Mouse (Mus musculus) myocyte (in vitro differentiated cells): ENCODE data around the gene Nes. TPM values are rescaled to one million over a fixed set of nuclear protein-coding genes. Genes with fewer than 3 reads are reported as not detected.

Experiments
- H3K27me3 ChIP-seq: one replicate; pipeline ENCODE4 v1.6.1; 2011; ENCODE audit not compliant: control insufficient read depth, insufficient read depth, insufficient read length
- H3K36me3 ChIP-seq: one replicate; pipeline ENCODE4 v1.6.1; 2011; ENCODE audit not compliant: control insufficient read depth, insufficient read depth
- H3K4me2 ChIP-seq: one replicate; pipeline ENCODE4 v1.6.1; 2011; ENCODE audit warnings: low read depth, control low read depth
- H3K4me3 ChIP-seq: one replicate; pipeline ENCODE4 v1.5.1; 2011; ENCODE audit warnings: mild to moderate bottlenecking, control low read depth, moderate library complexity
- H3K79me2 ChIP-seq: one replicate; pipeline ENCODE4 v1.6.1; 2011; ENCODE audit not compliant: control insufficient read depth, insufficient read depth
- H3ac ChIP-seq: one replicate; pipeline ENCODE4 v1.6.1; 2011; ENCODE audit not compliant: control insufficient read depth, insufficient read length
- CEBPB ChIP-seq: IDR thresholded peaks from 2 replicates; pipeline ENCODE4 v1.6.1; 2011; ENCODE audit warnings: mild to moderate bottlenecking, moderate library complexity; ENCODE audit not compliant: poor library complexity, insufficient read depth, severe bottlenecking
- E2F4 ChIP-seq: IDR thresholded peaks from one replicate; pipeline ENCODE4 v1.6.1; 2011; ENCODE audit warnings: mild to moderate bottlenecking, control low read depth, moderate library complexity; ENCODE audit not compliant: insufficient read depth
- MAX ChIP-seq: IDR thresholded peaks from one replicate; pipeline ENCODE4 v1.6.1; 2011; ENCODE audit warnings: low read depth, mild to moderate bottlenecking, control low read depth
- MYOD1 ChIP-seq, 3 experiments: IDR thresholded peaks; one replicate each; pipeline ENCODE4 v1.6.1; 2011; ENCODE audit warnings: control low read depth in 2 of 3, low read depth in 2 of 3, mild to moderate bottlenecking in 2 of 3, moderate library complexity in 1 of 3; ENCODE audit not compliant: insufficient read length in 2 of 3, control insufficient read depth in 1 of 3
- MYOG ChIP-seq, 3 experiments: IDR thresholded peaks; one replicate each; pipeline ENCODE4 v1.6.1; 2011; ENCODE audit warnings: control low read depth in 2 of 3, low read depth in 2 of 3, mild to moderate bottlenecking in 2 of 3; ENCODE audit not compliant: insufficient read length in 2 of 3, control insufficient read depth in 1 of 3, insufficient read depth in 1 of 3
- POLR2A ChIP-seq: IDR thresholded peaks from one replicate; pipeline ENCODE4 v1.6.1; 2011; ENCODE audit warnings: low read depth, mild to moderate bottlenecking, control low read depth, moderate library complexity; ENCODE audit not compliant: insufficient read length
- POLR2AphosphoS2 ChIP-seq: IDR thresholded peaks from one replicate; pipeline ENCODE4 v1.6.1; 2011; ENCODE audit warnings: low read depth, control low read depth; ENCODE audit not compliant: insufficient read length
- REST ChIP-seq: IDR thresholded peaks from one replicate; pipeline ENCODE4 v1.6.1; 2011; ENCODE audit warnings: mild to moderate bottlenecking, control low read depth, moderate library complexity; ENCODE audit not compliant: insufficient read depth, insufficient read length
- TCF12 ChIP-seq: IDR thresholded peaks from one replicate; pipeline ENCODE4 v1.6.1; 2011; ENCODE audit warnings: mild to moderate bottlenecking, control low read depth; ENCODE audit not compliant: poor library complexity, insufficient read depth, severe bottlenecking
- TCF3 ChIP-seq: IDR thresholded peaks from one replicate; pipeline ENCODE4 v1.6.1; 2011; ENCODE audit warnings: low read depth, control low read depth; ENCODE audit not compliant: insufficient read length
- USF1 ChIP-seq: IDR thresholded peaks from one replicate; pipeline ENCODE4 v1.6.1; 2011; ENCODE audit warnings: low read depth, mild to moderate bottlenecking, control low read depth, moderate library complexity
- polyA plus RNA-seq: library from polyadenylated mRNA; unstranded; fragments of >200 nt; fragmentation: generic; extraction: Trizol; gene quantifications from one replicate; pipeline ENCODE4 v1.2.1, GENCODE M21; 2012; ENCODE audit warnings: missing spikeins

Nes gene
- polyA plus RNA-seq, 1 experiment = 268 TPM

DNA sequence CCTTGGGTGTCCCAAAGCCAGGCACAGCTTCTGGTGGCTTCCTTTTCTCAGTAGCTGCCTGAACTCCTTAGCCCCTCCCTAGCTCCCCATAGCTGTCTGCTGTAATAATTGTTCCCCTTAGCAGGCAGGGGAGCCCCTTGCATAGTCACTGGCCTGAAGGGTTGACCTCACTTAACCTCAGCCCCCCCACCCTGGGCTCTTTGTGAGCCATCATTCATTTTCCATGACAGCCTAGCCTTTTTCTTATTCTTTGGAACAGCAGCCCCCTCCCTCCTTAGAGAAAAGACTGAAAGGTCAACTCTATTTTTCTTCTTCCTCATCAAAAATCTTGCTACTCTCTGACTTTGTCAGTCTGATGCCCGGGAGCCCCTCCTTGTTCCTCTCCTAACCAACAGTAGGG is 11.9 kb upstream of the Nes start:
- no peak overlapping the region for H3ac ChIP-seq
- TF ChIP-seq POLR2AphosphoS2 = no peak
- no peaks in the 10 kb centered on the region for H3K27me3 ChIP-seq
- H3K4me2 ChIP-seq = peak overlapping the region; percentile 88
- H3K4me3 ChIP-seq = no peak overlapping the region
- no peaks in the 10 kb centered on the region for H3K79me2 ChIP-seq
- H3K36me3 ChIP-seq = no peaks in the 10 kb centered on the region

DNA sequence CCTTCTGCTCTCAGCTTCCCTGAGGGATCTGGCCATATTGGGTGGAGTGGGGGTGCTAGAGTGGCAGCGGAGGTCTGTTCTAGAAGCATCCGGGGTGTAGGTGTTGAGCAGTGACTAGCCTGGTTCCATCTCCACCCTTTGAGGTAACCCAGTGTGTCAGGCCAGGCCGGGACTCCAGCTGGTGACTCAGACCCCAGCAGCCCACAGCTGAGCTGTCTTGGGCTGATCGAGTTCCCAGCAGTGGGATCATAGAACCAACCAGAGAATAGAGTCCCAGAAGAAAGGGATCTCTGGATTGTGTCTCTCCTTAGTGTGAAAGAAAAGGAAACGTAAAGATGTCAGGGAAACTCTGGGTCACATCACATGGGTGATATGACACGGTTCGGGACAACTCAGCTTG is 11.5 kb upstream of the Nes start:
- H3K4me2 ChIP-seq = peak overlapping the region; percentile 88
- H3K4me3 ChIP-seq = no peak overlapping the region
- no peaks in the 10 kb centered on the region for H3K27me3 ChIP-seq
- no peak overlapping the region for H3ac ChIP-seq
- H3K79me2 ChIP-seq = no peaks in the 10 kb centered on the region
- no peaks in the 10 kb centered on the region for H3K36me3 ChIP-seq
- TF ChIP-seq TCF12 = no peak
- TF ChIP-seq E2F4 = no peak
- peak in 2 of 3 experiments; percentile 16 to 48 for TF ChIP-seq MYOD1 (IDR thresholded peaks at IDR 0.05; ENCODE audit: control insufficient read depth in 1 of 3, insufficient read length in 2 of 3, low read depth in 2 of 3)
- TF ChIP-seq MYOG (IDR thresholded peaks at IDR 0.05; ENCODE audit: control insufficient read depth in 1 of 3, insufficient read depth in 1 of 3, insufficient read length in 2 of 3, low read depth in 2 of 3) = peak in 1 of 3 experiments; percentile 60

DNA sequence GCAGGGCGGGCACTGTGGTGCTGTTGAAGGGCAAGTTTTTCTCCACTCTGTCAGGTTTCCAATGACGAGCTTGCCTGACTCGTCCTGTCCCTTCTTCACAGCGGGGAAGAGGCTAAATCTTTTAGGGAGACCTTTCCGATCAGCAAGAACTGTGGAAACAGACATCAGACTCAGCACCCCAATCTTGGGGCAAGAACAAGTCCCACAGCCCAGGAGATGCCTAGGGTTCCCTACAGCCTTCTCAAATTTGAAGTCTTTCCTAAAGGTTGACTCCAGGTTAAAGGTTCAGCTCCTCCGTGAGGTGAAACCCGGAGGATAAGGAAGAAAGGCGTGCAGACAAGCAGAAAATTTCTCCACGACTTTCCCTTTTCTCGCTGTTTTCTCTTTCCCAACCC is 10.7 kb upstream of the Nes start:
- no peaks in the 10 kb centered on the region for H3K79me2 ChIP-seq
- H3K4me2 ChIP-seq = peak overlapping the region; percentile 88
- H3ac ChIP-seq = no peak overlapping the region
- H3K36me3 ChIP-seq = no peaks in the 10 kb centered on the region
- H3K27me3 ChIP-seq = no peaks in the 10 kb centered on the region
- peak overlapping the region; percentile 14 for H3K4me3 ChIP-seq
- TF ChIP-seq TCF12 (no peak), TCF3 (no peak), POLR2A (no peak)

DNA sequence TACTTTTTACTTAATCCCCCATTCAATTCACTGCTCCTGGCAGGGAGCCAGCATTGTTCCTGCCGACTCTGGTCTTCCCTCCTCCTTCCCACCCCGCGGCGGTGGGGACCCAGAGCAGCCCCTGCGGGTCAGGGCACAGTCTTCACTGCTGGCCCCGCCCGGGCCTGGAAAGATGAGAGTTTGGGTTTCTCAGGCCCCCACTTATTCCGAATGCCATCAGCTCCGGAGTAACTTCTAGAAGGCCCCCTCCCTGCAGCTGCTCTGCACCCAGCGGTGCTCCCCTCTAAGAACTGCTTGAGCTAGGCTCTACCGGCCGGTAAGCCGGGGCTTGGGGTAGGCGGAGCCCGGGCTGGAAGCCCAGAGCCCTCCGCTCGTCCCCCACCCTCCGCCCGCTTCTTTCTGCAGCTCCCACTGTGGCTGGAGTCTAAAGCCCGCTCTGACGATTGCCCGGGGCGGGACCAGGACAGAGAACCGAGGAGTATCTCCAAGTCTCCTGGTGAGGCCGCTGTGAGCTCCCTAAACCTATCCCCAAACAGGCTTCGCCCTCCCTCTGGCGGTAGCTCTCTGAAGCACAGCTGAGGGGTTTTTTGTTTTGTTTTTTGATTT is 10.2 kb upstream of the Nes start:
- Histone ChIP-seq H3K36me3 (no peaks in the 10 kb centered on the region), H3K79me2 (no peaks in the 10 kb centered on the region), H3K4me3 (peak overlapping the region; percentile 14), H3K27me3 (no peaks in the 10 kb centered on the region), H3K4me2 (peak overlapping the region; percentile 88), H3ac (no peak overlapping the region)
- TF ChIP-seq POLR2AphosphoS2 = no peak
- no peak for TF ChIP-seq REST
- no peak for TF ChIP-seq MAX
- no peak for TF ChIP-seq MYOG (IDR thresholded peaks at IDR 0.05; ENCODE audit: control insufficient read depth in 1 of 3, insufficient read depth in 1 of 3, insufficient read length in 2 of 3, low read depth in 2 of 3)
- TF ChIP-seq CEBPB = no peak
- TF ChIP-seq E2F4 = peak; percentile 30
- TF ChIP-seq TCF12 = no peak
- TF ChIP-seq POLR2A = peak; percentile 34
- no peak for TF ChIP-seq TCF3
- TF ChIP-seq USF1 = no peak

DNA sequence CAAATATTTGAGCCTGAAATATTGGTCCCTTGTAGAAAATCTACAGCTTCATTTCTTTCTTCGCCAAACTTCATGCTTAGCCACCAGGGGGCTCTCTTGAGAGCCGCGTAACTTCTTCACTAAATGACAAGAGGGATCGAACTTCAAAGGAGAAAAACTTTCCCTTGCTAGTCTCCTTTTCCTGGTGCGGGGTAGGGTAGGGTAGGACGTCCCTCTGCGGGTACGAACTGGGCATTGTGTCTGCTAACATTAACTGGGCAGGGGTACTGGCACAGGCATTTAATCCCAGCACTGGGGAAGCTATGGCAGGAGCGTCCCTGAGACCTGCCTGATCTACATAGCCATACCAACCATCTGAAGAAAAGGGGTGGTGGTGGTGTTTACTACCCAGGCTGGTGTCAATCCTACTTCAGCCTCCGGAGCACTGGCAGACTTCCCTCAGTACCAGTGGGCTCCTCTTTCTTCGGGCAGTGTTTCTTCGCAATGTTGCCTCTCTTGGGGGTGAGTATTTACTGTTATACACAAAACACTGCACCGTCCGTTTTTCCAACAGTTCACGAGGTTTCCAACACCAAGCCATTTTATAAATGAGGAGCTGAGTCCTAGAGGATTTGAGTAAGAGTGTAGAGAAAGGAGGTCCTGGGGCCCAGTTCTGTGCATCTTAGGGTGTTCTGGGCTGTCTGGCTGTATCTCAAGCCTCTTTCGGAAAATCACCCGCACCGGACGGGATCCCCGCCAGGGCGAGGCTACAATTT is 517 bp upstream of the Nes start:
- no peak for TF ChIP-seq MYOG (IDR thresholded peaks at IDR 0.05; ENCODE audit: control insufficient read depth in 1 of 3, insufficient read depth in 1 of 3, insufficient read length in 2 of 3, low read depth in 2 of 3)
- no peak for TF ChIP-seq USF1
- TF ChIP-seq POLR2A = no peak
- no peak for TF ChIP-seq MAX
- Histone ChIP-seq H3K79me2 (peaks cover 40% of the 10 kb centered on the region), H3ac (peak overlapping the region; percentile 98), H3K36me3 (peaks cover 17% of the 10 kb centered on the region), H3K27me3 (no peaks in the 10 kb centered on the region), H3K4me2 (peak overlapping the region; percentile 93), H3K4me3 (peak overlapping the region; percentile 100)

DNA sequence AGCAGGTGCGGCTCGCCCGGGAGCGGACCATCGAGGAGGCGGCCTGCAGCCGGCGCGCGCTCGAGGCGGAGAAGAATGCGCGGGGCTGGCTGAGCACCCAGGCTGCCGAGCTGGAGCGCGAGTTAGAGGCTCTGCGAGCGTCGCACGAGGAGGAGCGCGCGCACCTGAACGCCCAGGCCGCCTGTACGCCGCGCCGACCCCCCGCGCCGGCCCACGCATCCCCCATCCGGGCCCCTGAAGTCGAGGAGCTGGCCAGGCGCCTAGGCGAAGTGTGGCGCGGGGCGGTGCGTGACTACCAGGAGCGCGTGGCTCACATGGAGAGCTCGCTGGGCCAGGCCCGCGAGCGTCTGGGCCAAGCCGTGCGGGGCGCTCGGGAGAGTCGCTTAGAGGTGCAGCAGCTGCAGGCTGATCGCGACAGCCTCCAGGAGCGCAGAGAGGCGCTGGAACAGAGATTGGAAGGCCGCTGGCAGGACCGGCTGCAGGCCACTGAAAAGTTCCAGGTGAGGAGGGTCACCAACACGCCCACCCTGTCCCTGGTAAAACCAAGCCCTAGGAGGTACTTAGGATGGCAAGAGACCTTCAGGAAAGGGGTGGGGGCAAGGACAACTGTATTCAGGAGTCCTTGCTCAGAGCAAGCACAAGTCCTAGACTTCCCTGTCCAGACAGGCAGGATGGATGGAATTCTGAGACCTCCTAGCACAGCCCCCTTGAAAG is 768 bp downstream of the Nes start:
- H3ac ChIP-seq = peak overlapping the region; percentile 98
- peaks cover 30% of the 10 kb centered on the region for H3K36me3 ChIP-seq

More for the DNA sequence above, 768 bp downstream of the Nes start:
- Histone ChIP-seq H3K4me2 (peak overlapping the region; percentile 93), H3K4me3 (peak overlapping the region; percentile 100), H3K27me3 (no peaks in the 10 kb centered on the region), H3K79me2 (peaks cover 49% of the 10 kb centered on the region)
- TF ChIP-seq USF1 (no peak), POLR2AphosphoS2 (peak; percentile 17), CEBPB (no peak), MYOG (IDR thresholded peaks at IDR 0.05; ENCODE audit: control insufficient read depth in 1 of 3, insufficient read depth in 1 of 3, insufficient read length in 2 of 3, low read depth in 2 of 3) (peak in 1 of 3 experiments; percentile 18), POLR2A (peak; percentile 4), REST (no peak)
